8 mouse cellular contexts compared by ENCODE assay signal in the genomic region with DNA sequence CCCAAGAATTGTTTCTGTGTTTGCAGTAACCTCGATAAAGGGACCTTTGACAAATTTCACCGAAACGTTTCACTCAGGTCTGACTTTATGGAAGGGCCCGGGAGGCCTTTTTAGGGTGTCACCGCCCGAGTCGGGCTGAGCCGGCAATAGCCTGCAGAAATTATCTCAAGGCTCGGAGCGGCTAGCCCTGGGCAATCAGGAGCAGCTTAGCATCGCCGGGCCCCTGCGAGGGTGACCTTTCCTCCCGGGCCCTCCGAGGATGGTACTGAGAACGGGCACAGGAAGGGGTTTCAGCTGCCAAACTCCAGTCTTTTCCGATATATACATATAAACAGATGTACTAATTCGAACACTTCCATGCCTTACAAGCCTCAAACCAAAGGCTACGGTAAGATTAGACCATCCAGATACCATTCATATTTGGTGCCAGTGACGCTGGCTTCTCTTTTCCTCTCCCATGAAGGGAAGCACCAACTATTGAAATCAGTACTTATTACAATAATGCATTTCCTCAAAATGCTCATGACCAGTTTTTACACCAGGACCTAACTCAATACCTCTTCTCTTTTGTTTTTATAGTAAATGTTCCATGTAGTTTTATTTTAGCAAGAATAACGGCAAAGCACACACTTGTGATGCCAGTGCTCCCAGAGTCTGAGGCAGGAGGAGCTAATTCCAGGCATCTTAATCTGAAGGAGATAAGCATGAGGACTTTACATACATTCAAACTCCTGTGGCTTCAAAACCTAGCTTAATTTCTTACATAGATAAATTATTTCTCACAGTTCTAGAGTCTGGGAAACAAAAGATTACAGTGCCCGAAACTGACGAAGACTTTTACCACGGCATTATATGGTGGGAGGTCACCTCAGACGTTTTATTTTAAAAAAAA. TPM values are rescaled to one million over a fixed set of nuclear protein-coding genes. Genes with fewer than 3 reads are reported as not detected.
DNase-seq lines count a peak whose midpoint lies in the region; ATAC-seq and TF ChIP-seq lines count a peak whose summit lies in the region.

No protein-coding gene starts in this region.

- no peak for ATAC-seq in embryonic facial prominence, embryonic 15.5 days (ENCODE audit: insufficient number of reproducible peaks, low FRiP score, low TSS enrichment, low read depth)
- ATAC-seq in heart, postnatal 0 days (ENCODE audit: insufficient read depth, low read depth): peak; percentile 13; the same call in 1 of the 2 replicates
- peak; percentile 12; the same call in 1 of the 2 replicates for ATAC-seq in limb, embryonic 12.5 days (ENCODE audit: insufficient number of reproducible peaks, insufficient read depth, low FRiP score, low TSS enrichment, low read depth)
- ATAC-seq in midbrain, postnatal 0 days (ENCODE audit: low FRiP score): peak; percentile 11; the same call in 1 of the 2 replicates

- peaks cover 5% of the 10 kb centered on the region for H3K79me2 ChIP-seq in heart, adult 2 months (replicated peaks; ENCODE audit: control insufficient read depth, insufficient read depth, low read length)

- TF ChIP-seq EP300 in heart, adult 2 months (IDR thresholded peaks at IDR 0.05; ENCODE audit: insufficient read depth, low read depth, low read length): no peak
- TF ChIP-seq EP300 in heart, postnatal 0 days (IDR thresholded peaks at IDR 0.05; ENCODE audit: low read depth): no peak

- peak overlapping the region; percentile 96 for H3K27ac ChIP-seq in heart, adult 2 months
- peak overlapping the region; percentile 95 for H3K27ac ChIP-seq in embryonic facial prominence, embryonic 15.5 days (replicated peaks)
- H3K27ac ChIP-seq in heart, postnatal 0 days (ENCODE audit: low read depth): peak overlapping the region; percentile 97
- peak overlapping the region; percentile 92 for H3K27ac ChIP-seq in limb, embryonic 12.5 days
- H3K27ac ChIP-seq in midbrain, postnatal 0 days (ENCODE audit: low read depth, low read length): peak overlapping the region; percentile 92
- H3K27ac ChIP-seq in thymus, adult 2 months (ENCODE audit: control insufficient read depth, insufficient read depth, low read length): peak overlapping the region; percentile 84

- 9% methylated on average over 25 of the region's 25 CpGs for WGBS in heart, adult 2 months
- 12% methylated on average over 25 of the region's 25 CpGs for WGBS in embryonic facial prominence, embryonic 15.5 days
- 10% methylated on average over 25 of the region's 25 CpGs for WGBS in heart, postnatal 0 days
- 14% methylated on average over 25 of the region's 25 CpGs for WGBS in limb, embryonic 12.5 days
- WGBS in midbrain, postnatal 0 days: 14% methylated on average over 25 of the region's 25 CpGs
- 13% methylated on average over 25 of the region's 25 CpGs for WGBS in thymus, adult 2 months

- no peaks in the 10 kb centered on the region for H3K9me3 ChIP-seq in embryonic facial prominence, embryonic 15.5 days (replicated peaks)
- H3K9me3 ChIP-seq in heart, postnatal 0 days (replicated peaks; ENCODE audit: control insufficient read depth, low read length): no peaks in the 10 kb centered on the region
- H3K9me3 ChIP-seq in limb, embryonic 12.5 days: no peaks in the 10 kb centered on the region
- H3K9me3 ChIP-seq in midbrain, postnatal 0 days (ENCODE audit: low read length): no peaks in the 10 kb centered on the region

- no peak for TF ChIP-seq POLR2A in heart, adult 2 months (IDR thresholded peaks at IDR 0.05; ENCODE audit: insufficient read depth, low read depth, low read length)
- no peak for TF ChIP-seq POLR2A in thymus, adult 2 months (IDR thresholded peaks at IDR 0.05; ENCODE audit: control insufficient read depth, extremely low read depth, insufficient read depth, low read length, poor library complexity)

- DNase-seq in heart, adult 2 months: peak in 1 of 2 experiments; percentile 69
- DNase-seq in heart, adult 8-10 months (ENCODE audit: low spot score): no peak
- peak; percentile 49 for DNase-seq in adrenal gland, adult 8-10 months
- no peak for DNase-seq in heart, postnatal 0 days (ENCODE audit: low spot score)
- DNase-seq in midbrain, postnatal 0 days (ENCODE audit: low spot score): no peak
- DNase-seq in thymus, adult 2 months: peak; percentile 52

- H3K4me3 ChIP-seq in heart, adult 2 months: peak overlapping the region; percentile 50
- peak overlapping the region; percentile 99 for H3K4me3 ChIP-seq in embryonic facial prominence, embryonic 15.5 days (replicated peaks)
- peak overlapping the region; percentile 72 for H3K4me3 ChIP-seq in heart, postnatal 0 days (ENCODE audit: low read depth, low read length)
- H3K4me3 ChIP-seq in limb, embryonic 12.5 days (replicated peaks): peak overlapping the region; percentile 93
- H3K4me3 ChIP-seq in midbrain, postnatal 0 days (ENCODE audit: low read depth, low read length): peak overlapping the region; percentile 97
- peak overlapping the region; percentile 75 for H3K4me3 ChIP-seq in thymus, adult 2 months (ENCODE audit: control insufficient read depth, insufficient read depth, low read length)

- H3K9ac ChIP-seq in heart, adult 2 months (ENCODE audit: low read depth, low read length): peak overlapping the region; percentile 63
- H3K9ac ChIP-seq in embryonic facial prominence, embryonic 15.5 days: peak overlapping the region; percentile 72
- peak overlapping the region; percentile 83 for H3K9ac ChIP-seq in heart, postnatal 0 days (replicated peaks; ENCODE audit: low read depth, low read length)
- H3K9ac ChIP-seq in limb, embryonic 12.5 days (replicated peaks): peak overlapping the region; percentile 81
- peak overlapping the region; percentile 75 for H3K9ac ChIP-seq in midbrain, postnatal 0 days (replicated peaks; ENCODE audit: low read length, poor library complexity, severe bottlenecking)

- intact Hi-C loops in heart, adult 2 months (cut with DNase I): no loop called here

- H3K4me1 ChIP-seq in heart, adult 2 months (ENCODE audit: control insufficient read depth, insufficient read depth, low read length): peaks cover 1% of the 10 kb centered on the region
- peaks cover 20% of the 10 kb centered on the region for H3K4me1 ChIP-seq in embryonic facial prominence, embryonic 15.5 days
- peaks cover 15% of the 10 kb centered on the region for H3K4me1 ChIP-seq in heart, postnatal 0 days (ENCODE audit: control insufficient read depth, insufficient read depth)
- H3K4me1 ChIP-seq in limb, embryonic 12.5 days (replicated peaks): peaks cover 13% of the 10 kb centered on the region; the same call in 1 of the 2 replicates
- H3K4me1 ChIP-seq in midbrain, postnatal 0 days (ENCODE audit: insufficient read depth, low read length): peaks cover 5% of the 10 kb centered on the region; the same call in 1 of the 2 replicates
- no peaks in the 10 kb centered on the region for H3K4me1 ChIP-seq in thymus, adult 2 months (replicated peaks; ENCODE audit: control insufficient read depth, insufficient read depth, low read length)

- peak overlapping the region; percentile 80 for H3K4me2 ChIP-seq in embryonic facial prominence, embryonic 15.5 days (replicated peaks)
- H3K4me2 ChIP-seq in heart, postnatal 0 days (ENCODE audit: low read depth, low read length): peak overlapping the region; percentile 85
- H3K4me2 ChIP-seq in limb, embryonic 12.5 days: peak overlapping the region; percentile 69
- peak overlapping the region; percentile 80 for H3K4me2 ChIP-seq in midbrain, postnatal 0 days (ENCODE audit: low read depth, low read length, poor library complexity, severe bottlenecking)

- TF ChIP-seq CTCF in heart, adult 2 months (IDR thresholded peaks at IDR 0.05): no peak
- TF ChIP-seq CTCF in heart, postnatal 0 days (IDR thresholded peaks at IDR 0.05; ENCODE audit: low read depth): no peak
- no peak for TF ChIP-seq CTCF in midbrain, postnatal 0 days (IDR thresholded peaks at IDR 0.05)
- TF ChIP-seq CTCF in thymus, adult 2 months (IDR thresholded peaks at IDR 0.05; ENCODE audit: borderline replicate concordance, control insufficient read depth, extremely low read depth, insufficient read depth, low read length, poor library complexity): no peak

- no peaks in the 10 kb centered on the region for H3K27me3 ChIP-seq in heart, adult 2 months (ENCODE audit: control insufficient read depth, insufficient read depth, low read length)
- no peaks in the 10 kb centered on the region for H3K27me3 ChIP-seq in embryonic facial prominence, embryonic 15.5 days
- H3K27me3 ChIP-seq in heart, postnatal 0 days (ENCODE audit: control insufficient read depth, insufficient read depth, low read length): no peaks in the 10 kb centered on the region
- H3K27me3 ChIP-seq in limb, embryonic 12.5 days: no peaks in the 10 kb centered on the region
- H3K27me3 ChIP-seq in midbrain, postnatal 0 days (ENCODE audit: insufficient read depth, low read length): no peaks in the 10 kb centered on the region
- H3K27me3 ChIP-seq in thymus, adult 2 months (ENCODE audit: control insufficient read depth, insufficient read depth, low read length): no peaks in the 10 kb centered on the region

- peaks cover 4% of the 10 kb centered on the region for H3K36me3 ChIP-seq in heart, adult 2 months (ENCODE audit: control insufficient read depth, insufficient read depth, low read length)
- H3K36me3 ChIP-seq in embryonic facial prominence, embryonic 15.5 days: peaks cover 11% of the 10 kb centered on the region; the same call in 1 of the 2 replicates
- H3K36me3 ChIP-seq in heart, postnatal 0 days (replicated peaks; ENCODE audit: control insufficient read depth, insufficient read depth, low read length): peaks cover 7% of the 10 kb centered on the region
- peaks cover 16% of the 10 kb centered on the region for H3K36me3 ChIP-seq in limb, embryonic 12.5 days
- peaks cover 5% of the 10 kb centered on the region; the same call in 1 of the 2 replicates for H3K36me3 ChIP-seq in midbrain, postnatal 0 days (ENCODE audit: insufficient read depth, low read length)
- H3K36me3 ChIP-seq in thymus, adult 2 months (ENCODE audit: control insufficient read depth, insufficient read depth, low read length): no peaks in the 10 kb centered on the region; the same call in none of the 2 replicates

RNA-seq across cellular contexts. Expression of gene Stt3a, which starts 0.9 kb away (rescaled TPM):
- 10 to 100 TPM; 59.6 to 71.0 TPM for total RNA-seq in heart, adult 2 months (2021)
- 77.4 and 183 TPM in 2 replicates for polyA plus RNA-seq in heart, adult 2 months (2012; rRNA removed)
- 10 to 100 TPM; 51.1 to 59.0 (median 56.2) TPM for total RNA-seq in heart, adult 8-10 months (2022)
- 100 to 1,000 TPM; 245 to 300 (median 274) TPM for total RNA-seq in adrenal gland, adult 8-10 months (2022)
- 266 and 270 TPM in 2 replicates for polyA plus RNA-seq in embryonic facial prominence, embryonic 15.5 days (2015; fragmentation: Nextera tagmentation; extraction: Ambion mirVana)
- 46.8 and 70.5 TPM in 2 replicates for total RNA-seq in heart, postnatal 0 days (2014; rRNA removed; ENCODE audit: low replicate concordance)
- 81.4 and 86.4 TPM in 2 replicates for polyA plus RNA-seq in heart, postnatal 0 days (2015; fragmentation: Nextera tagmentation; extraction: Ambion mirVana)
- 243 and 250 TPM in 2 replicates for polyA plus RNA-seq in limb, embryonic 12.5 days (2016; fragmentation: Nextera tagmentation; extraction: Ambion mirVana)
- total RNA-seq in midbrain, postnatal 0 days (2014; rRNA removed): 62.1 and 64.4 TPM in 2 replicates
- polyA plus RNA-seq in midbrain, postnatal 0 days (2015; fragmentation: Nextera tagmentation; extraction: Ambion mirVana): 63.3 and 73.6 TPM in 2 replicates
- 187 and 189 TPM in 2 replicates for polyA plus RNA-seq in thymus, adult 2 months (2012; rRNA removed)

RNA-seq across cellular contexts. Expression of gene Ei24, which starts 28.8 kb away (rescaled TPM):
- 10 to 100 TPM; 70.4 to 78.5 TPM for total RNA-seq in heart, adult 2 months (2021)
- polyA plus RNA-seq in heart, adult 2 months (2012; rRNA removed): 52.6 and 115 TPM in 2 replicates
- 10 to 100 TPM; 64.5 to 70.2 (median 69.7) TPM for total RNA-seq in heart, adult 8-10 months (2022)
- total RNA-seq in adrenal gland, adult 8-10 months (2022): 100 to 1,000 TPM; 117 to 124 (median 122) TPM
- 101 TPM in 2 replicates for polyA plus RNA-seq in embryonic facial prominence, embryonic 15.5 days (2015; fragmentation: Nextera tagmentation; extraction: Ambion mirVana)
- total RNA-seq in heart, postnatal 0 days (2014; rRNA removed; ENCODE audit: low replicate concordance): 70.6 and 87.3 TPM in 2 replicates
- 70.7 and 71.7 TPM in 2 replicates for polyA plus RNA-seq in heart, postnatal 0 days (2015; fragmentation: Nextera tagmentation; extraction: Ambion mirVana)
- 103 and 106 TPM in 2 replicates for polyA plus RNA-seq in limb, embryonic 12.5 days (2016; fragmentation: Nextera tagmentation; extraction: Ambion mirVana)
- 87.6 and 94.0 TPM in 2 replicates for total RNA-seq in midbrain, postnatal 0 days (2014; rRNA removed)
- 103 and 106 TPM in 2 replicates for polyA plus RNA-seq in midbrain, postnatal 0 days (2015; fragmentation: Nextera tagmentation; extraction: Ambion mirVana)
- 30.2 and 55.9 TPM in 2 replicates for polyA plus RNA-seq in thymus, adult 2 months (2012; rRNA removed)

RNA-seq across cellular contexts. Expression of gene Chek1, which starts 41.5 kb away (rescaled TPM):
- total RNA-seq in heart, adult 2 months (2021): under 1 TPM; 0.29 to 0.68 TPM
- polyA plus RNA-seq in heart, adult 2 months (2012; rRNA removed): 0.08 and 0.26 TPM in 2 replicates
- under 1 TPM; 0.19 to 0.86 (median 0.35) TPM for total RNA-seq in heart, adult 8-10 months (2022)
- 1 to 10 TPM; 2.1 to 3.6 (median 2.9) TPM for total RNA-seq in adrenal gland, adult 8-10 months (2022)
- polyA plus RNA-seq in embryonic facial prominence, embryonic 15.5 days (2015; fragmentation: Nextera tagmentation; extraction: Ambion mirVana): 26.8 and 30.4 TPM in 2 replicates
- total RNA-seq in heart, postnatal 0 days (2014; rRNA removed; ENCODE audit: low replicate concordance): 4.7 and 12.3 TPM in 2 replicates
- 5.1 and 6.9 TPM in 2 replicates for polyA plus RNA-seq in heart, postnatal 0 days (2015; fragmentation: Nextera tagmentation; extraction: Ambion mirVana)
- 50.5 and 55.8 TPM in 2 replicates for polyA plus RNA-seq in limb, embryonic 12.5 days (2016; fragmentation: Nextera tagmentation; extraction: Ambion mirVana)
- total RNA-seq in midbrain, postnatal 0 days (2014; rRNA removed): 3.4 and 3.7 TPM in 2 replicates
- polyA plus RNA-seq in midbrain, postnatal 0 days (2015; fragmentation: Nextera tagmentation; extraction: Ambion mirVana): 1.9 and 2.9 TPM in 2 replicates
- polyA plus RNA-seq in thymus, adult 2 months (2012; rRNA removed): 4.0 TPM in 2 replicates

RNA-seq across cellular contexts. Expression of gene Fez1, which starts 53.3 kb away (rescaled TPM):
- total RNA-seq in heart, adult 2 months (2021): 1 to 10 TPM; 1.7 to 1.8 TPM
- 0.88 and 2.0 TPM in 2 replicates for polyA plus RNA-seq in heart, adult 2 months (2012; rRNA removed)
- total RNA-seq in heart, adult 8-10 months (2022): 1 to 10 TPM; 1.9 to 4.7 (median 2.2) TPM
- total RNA-seq in adrenal gland, adult 8-10 months (2022): 10 to 100 TPM in 1 of 4 experiments, 1 to 10 TPM in 3; 5.7 to 10.3 (median 7.5) TPM
- polyA plus RNA-seq in embryonic facial prominence, embryonic 15.5 days (2015; fragmentation: Nextera tagmentation; extraction: Ambion mirVana): 48.2 and 53.9 TPM in 2 replicates
- 0.34 TPM in 1 of 2 replicates, not detected in the other for total RNA-seq in heart, postnatal 0 days (2014; rRNA removed; ENCODE audit: low replicate concordance)
- polyA plus RNA-seq in heart, postnatal 0 days (2015; fragmentation: Nextera tagmentation; extraction: Ambion mirVana): 0.93 and 1.5 TPM in 2 replicates
- polyA plus RNA-seq in limb, embryonic 12.5 days (2016; fragmentation: Nextera tagmentation; extraction: Ambion mirVana): 20.9 and 23.7 TPM in 2 replicates
- 371 and 469 TPM in 2 replicates for total RNA-seq in midbrain, postnatal 0 days (2014; rRNA removed)
- 530 and 548 TPM in 2 replicates for polyA plus RNA-seq in midbrain, postnatal 0 days (2015; fragmentation: Nextera tagmentation; extraction: Ambion mirVana)
- 0.30 and 0.55 TPM in 2 replicates for polyA plus RNA-seq in thymus, adult 2 months (2012; rRNA removed)

Comparison
In these comparisons a context has a peak if more than half of its experiments do, and no peak if none do; other contexts are left out.
1. DNase-seq: peak in adrenal gland, adult 8-10 months (single experiment) and thymus, adult 2 months (single experiment); none in heart, adult 8-10 months (single experiment), heart, postnatal 0 days (single experiment) and midbrain, postnatal 0 days (single experiment).
2. Peak in every context shown above with its lines, with median percentiles within 50 percentile points of each other: H3K27ac ChIP-seq, H3K4me3 ChIP-seq, H3K9ac ChIP-seq and H3K4me2 ChIP-seq.